Mouse (Mus musculus) forebrain, embryonic 12.5 days (tissue): ENCODE results near the gene Wdfy3. TPM values are rescaled to one million over a fixed set of nuclear protein-coding genes. Genes with fewer than 3 reads are reported as not detected.
"Not testable (repeated sequence)": the region's sequence is repeated elsewhere in the genome, so short reads cannot be mapped to it uniquely, and the experiment has no call there.

ENCODE experiments used
- ATAC-seq: fragments of 200-750 bp; cut with Nextera tagmentation; 2 replicates; pipeline ENCODE4 v1.8.0; 2017; ENCODE audit warnings: moderate TSS enrichment; ENCODE audit not compliant: low FRiP score
- H3K27ac ChIP-seq: fragments of 300-500 bp; sonication (generic); 2 replicates; pipeline ENCODE4 v1.5.1; 2016; ENCODE audit warnings: mild to moderate bottlenecking
- H3K27me3 ChIP-seq: fragments of 300-500 bp; sonication (generic); 2 replicates; pipeline ENCODE4 v1.6.1; 2016; ENCODE audit warnings: mild to moderate bottlenecking
- H3K36me3 ChIP-seq: fragments of 300-500 bp; sonication (generic); replicated peaks from 2 replicates; pipeline ENCODE4 v1.6.1; 2016; ENCODE audit warnings: mild to moderate bottlenecking
- H3K4me1 ChIP-seq: fragments of 300-500 bp; sonication (generic); 2 replicates; pipeline ENCODE4 v1.6.1; 2016
- H3K4me2 ChIP-seq: fragments of 300-500 bp; sonication (generic); 2 replicates; pipeline ENCODE4 v1.6.1; 2016; ENCODE audit warnings: mild to moderate bottlenecking, moderate library complexity
- H3K4me3 ChIP-seq: fragments of 300-500 bp; sonication (generic); replicated peaks from 2 replicates; pipeline ENCODE4 v1.5.1; 2016; ENCODE audit warnings: mild to moderate bottlenecking
- H3K9ac ChIP-seq: fragments of 300-500 bp; sonication (generic); 2 replicates; pipeline ENCODE4 v1.6.1; 2016; ENCODE audit warnings: mild to moderate bottlenecking
- H3K9me3 ChIP-seq: fragments of 300-500 bp; sonication (generic); 2 replicates; pipeline ENCODE4 v1.6.1; 2016
- WGBS: fragments of 180-500 bp; shearing (Covaris S2); methylation state at CpG from one replicate; pipeline ENCODE4 v1.1.7; 2016; 5-methylcytosine and 5-hydroxymethylcytosine counted together
- polyA plus RNA-seq: library from polyadenylated mRNA; unstranded; fragments of >200 nt; fragmentation: Nextera tagmentation; extraction: Ambion mirVana; gene quantifications from 2 replicates; pipeline ENCODE4 v1.2.1, GENCODE M21; 2016

The Wdfy3 gene
- 29.7 and 31.7 TPM in 2 replicates for polyA plus RNA-seq

DNA sequence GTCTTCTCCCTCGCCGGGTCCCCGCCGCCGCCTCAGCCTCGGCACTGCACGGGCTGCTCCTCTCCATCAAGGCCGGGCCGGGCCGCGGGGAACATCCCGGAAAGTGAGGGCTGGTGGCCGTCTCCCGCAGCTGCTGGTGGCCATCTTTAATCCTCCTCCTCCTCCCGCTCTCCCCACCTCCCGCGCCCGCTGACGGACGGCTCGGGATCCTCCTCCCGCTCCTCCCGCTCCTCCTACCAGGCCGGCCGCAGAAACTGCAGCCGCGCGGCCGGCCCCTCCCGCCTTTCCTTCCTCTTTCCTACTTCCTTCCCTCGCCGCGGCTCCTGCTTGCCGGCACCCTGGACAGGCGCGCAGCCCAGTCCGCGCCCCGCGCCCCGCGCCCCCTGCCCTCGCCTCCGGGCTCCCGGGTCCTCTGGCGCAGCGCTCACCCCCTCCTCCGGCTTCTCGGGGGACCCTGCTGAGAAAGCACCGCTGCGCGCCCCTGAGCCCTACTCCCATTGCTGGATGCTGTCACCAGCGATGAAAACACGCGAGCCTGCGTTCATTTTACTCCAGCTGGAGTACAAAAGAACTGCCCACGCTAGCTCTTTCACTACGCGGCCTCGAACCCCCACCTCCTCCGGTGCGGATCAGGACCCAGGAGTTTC is at the start of gene Wdfy3:
Wdfy3 (minus strand) TSS at position 155 of the 647 bp plus-strand sequence.
- peak within 1 kb of the TSS; percentile 69 for H3K4me2 ChIP-seq
- peak within 1 kb of the TSS; percentile 98 for H3K27ac ChIP-seq
- no peaks in the 10 kb centered on the region for H3K27me3 ChIP-seq
- H3K4me3 ChIP-seq, result peak within 1 kb of the TSS; percentile 93
- WGBS, result under 1% methylated on average over 47 of the region's 62 CpGs
- H3K9me3 ChIP-seq, result no peaks in the 10 kb centered on the region
- H3K9ac ChIP-seq, result peak within 1 kb of the TSS; percentile 99
- H3K4me1 ChIP-seq, result peaks cover 36% of the 10 kb centered on the region
- 0 out of 2 replicates have a peak, but pooled peaks cover 5% of the 10 kb centered on the region for H3K36me3 ChIP-seq
- peak; percentile 91 for ATAC-seq

DNA sequence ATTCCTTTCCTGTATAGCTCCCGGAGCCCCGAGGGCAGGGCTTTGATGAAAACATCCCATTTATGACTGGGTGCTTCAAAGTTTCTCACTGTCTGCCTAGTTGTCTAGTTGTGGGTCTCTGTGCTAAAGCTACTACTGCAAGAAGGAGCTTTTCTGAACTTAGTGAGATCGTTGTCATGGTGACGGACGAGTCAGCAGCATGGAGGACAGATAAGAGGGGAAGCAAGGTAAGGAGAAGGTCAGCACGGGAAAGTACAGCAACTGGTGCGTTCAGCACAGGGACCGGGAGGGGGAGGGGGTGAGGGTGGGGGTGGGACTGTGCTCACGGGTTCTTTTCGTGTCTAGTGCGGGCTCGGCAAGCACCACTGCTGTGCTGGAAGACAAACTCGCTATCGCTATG is 43.3 kb upstream of the Wdfy3 start:
- Histone ChIP-seq H3K9me3 (no peaks in the 10 kb centered on the region), H3K4me1 (peaks cover 10% of the 10 kb centered on the region), H3K36me3 (no peaks in the 10 kb centered on the region), H3K9ac (no peak overlapping the region), H3K27ac (no peak overlapping the region), H3K4me2 (no peak overlapping the region), H3K4me3 (no peak overlapping the region), H3K27me3 (0 out of 2 replicates have a peak, but pooled peaks cover 3% of the 10 kb centered on the region)
- 66% methylated on average over 14 of the region's 14 CpGs for WGBS
- no peak for ATAC-seq

GRCm38 (mm10) chr5:102112034-102112433 is 42.3 kb upstream of the Wdfy3 start:
- no peak overlapping the region for H3K4me3 ChIP-seq
- no peak for ATAC-seq
- H3K27ac ChIP-seq, result no peak overlapping the region
- 0 out of 2 replicates have a peak, but pooled peaks cover 3% of the 10 kb centered on the region for H3K27me3 ChIP-seq
- H3K9me3 ChIP-seq, result no peaks in the 10 kb centered on the region
- H3K4me1 ChIP-seq, result peaks cover 10% of the 10 kb centered on the region
- H3K36me3 ChIP-seq, result no peaks in the 10 kb centered on the region
- 74% methylated on average over 7 of the region's 7 CpGs for WGBS
- no peak overlapping the region for H3K9ac ChIP-seq
- H3K4me2 ChIP-seq, result no peak overlapping the region

GRCm38 (mm10) chr5:102110031-102110430 is 40.3 kb upstream of the Wdfy3 start:
- Histone ChIP-seq H3K4me2 (no peak overlapping the region), H3K9me3 (no peaks in the 10 kb centered on the region), H3K4me1 (peaks cover 10% of the 10 kb centered on the region), H3K27ac (no peak overlapping the region), H3K36me3 (no peaks in the 10 kb centered on the region), H3K9ac (no peak overlapping the region), H3K4me3 (no peak overlapping the region), H3K27me3 (0 out of 2 replicates have a peak, but pooled peaks cover 3% of the 10 kb centered on the region)
- ATAC-seq, result peak; percentile 81
- WGBS, result 70% methylated on average over 7 of the region's 7 CpGs

GRCm38 (mm10) chr5:102105919-102106318 is 36.2 kb upstream of the Wdfy3 start:
- no peak for ATAC-seq
- WGBS, result 68% methylated on average over 3 of the region's 3 CpGs

DNA sequence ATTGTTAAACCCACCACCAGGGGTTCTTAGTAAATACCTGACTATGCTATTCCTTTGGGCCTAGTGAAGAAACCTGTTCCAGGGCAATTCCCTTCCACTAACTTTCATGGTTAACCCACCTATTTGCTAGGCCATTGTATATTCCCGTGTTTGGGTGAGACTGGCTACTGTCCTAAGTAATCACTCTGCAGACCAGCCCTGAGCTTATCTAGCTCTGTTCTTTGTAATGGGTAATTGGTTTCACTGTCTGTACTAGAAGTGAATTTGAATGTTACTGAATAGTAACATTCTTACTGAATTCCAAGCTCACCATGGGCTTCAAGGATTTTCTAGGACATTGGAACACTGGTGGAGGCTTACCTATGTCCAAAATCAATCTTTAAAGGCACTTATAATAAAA is 32.1 kb upstream of the Wdfy3 start:
- not testable (repeated sequence) for H3K27ac ChIP-seq, H3K27me3 ChIP-seq, H3K4me2 ChIP-seq, H3K9me3 ChIP-seq, H3K4me3 ChIP-seq, ATAC-seq, H3K36me3 ChIP-seq, H3K9ac ChIP-seq
- 68% methylated on average over 1 of the region's 1 CpGs for WGBS
- peaks cover 15% of the 10 kb centered on the region for H3K4me1 ChIP-seq

More at GRCm38 (mm10) chr5:102105919-102106318, 36.2 kb upstream of the Wdfy3 start:
- H3K27ac ChIP-seq, result no peak overlapping the region
- H3K36me3 ChIP-seq, result no peaks in the 10 kb centered on the region
- no peaks in the 10 kb centered on the region for H3K9me3 ChIP-seq
- no peak overlapping the region for H3K9ac ChIP-seq
- H3K4me3 ChIP-seq, result no peak overlapping the region
- H3K4me1 ChIP-seq, result peaks cover 6% of the 10 kb centered on the region
- H3K4me2 ChIP-seq, result no peak overlapping the region
- no peaks in the 10 kb centered on the region for H3K27me3 ChIP-seq

DNA sequence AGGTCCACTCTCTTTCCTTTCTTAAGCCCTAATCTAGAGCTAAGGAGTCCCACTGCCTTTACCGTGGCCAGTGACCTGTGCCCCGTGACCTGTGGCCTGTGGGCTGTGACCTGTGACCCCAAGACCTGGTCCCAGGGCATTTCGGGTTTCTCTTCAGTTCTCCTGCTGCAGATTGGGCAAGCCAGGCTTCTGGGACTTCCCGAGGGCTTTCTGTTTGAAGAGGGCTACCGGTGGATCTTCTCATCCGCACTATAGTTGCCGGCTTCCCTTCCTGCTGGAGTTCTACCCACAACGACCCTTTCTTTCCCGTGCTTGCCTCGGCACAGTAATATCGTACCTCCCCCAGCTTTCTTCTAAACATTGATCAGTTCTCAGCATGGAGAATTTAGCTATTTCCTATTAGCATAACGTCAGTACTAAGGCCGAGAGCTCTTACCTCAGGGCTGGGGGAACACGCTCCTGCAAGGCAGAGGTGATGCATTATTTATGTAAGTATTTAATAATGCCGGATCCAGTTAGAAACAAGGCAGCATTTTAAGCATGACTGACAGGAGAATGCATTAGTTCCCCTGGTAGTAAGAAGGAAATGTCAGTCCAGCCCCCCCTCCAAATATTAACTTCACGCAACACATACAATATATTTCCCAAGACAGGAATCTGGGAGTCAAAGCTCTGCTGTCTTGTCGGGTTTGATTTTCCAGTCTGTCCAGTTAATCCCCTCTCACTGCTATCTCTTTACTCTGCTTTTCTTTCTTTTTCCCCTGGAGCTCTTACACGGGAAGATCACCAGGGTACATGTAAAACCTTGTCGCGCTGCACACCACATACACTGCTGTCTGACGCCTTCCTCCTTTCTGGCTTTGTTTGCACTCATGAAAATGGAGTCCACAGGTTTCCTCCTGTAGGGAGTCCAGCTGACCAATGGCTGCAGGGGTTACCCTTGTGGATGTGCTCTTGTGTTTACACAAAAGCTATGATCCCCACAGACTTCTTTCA is 30.8 kb upstream of the Wdfy3 start:
- 0 out of 2 replicates have a peak overlapping the region, but pooled peaks have one; percentile 13 for H3K27ac ChIP-seq
- ATAC-seq, result peak; percentile 55; the same call in 1 of the 2 replicates
- no peak overlapping the region for H3K9ac ChIP-seq
- no peak overlapping the region for H3K4me3 ChIP-seq
- H3K4me2 ChIP-seq, result no peak overlapping the region
- no peaks in the 10 kb centered on the region for H3K9me3 ChIP-seq
- peaks cover 15% of the 10 kb centered on the region for H3K4me1 ChIP-seq
- 74% methylated on average over 21 of the region's 21 CpGs for WGBS
- no peaks in the 10 kb centered on the region for H3K36me3 ChIP-seq
- H3K27me3 ChIP-seq, result no peaks in the 10 kb centered on the region

DNA sequence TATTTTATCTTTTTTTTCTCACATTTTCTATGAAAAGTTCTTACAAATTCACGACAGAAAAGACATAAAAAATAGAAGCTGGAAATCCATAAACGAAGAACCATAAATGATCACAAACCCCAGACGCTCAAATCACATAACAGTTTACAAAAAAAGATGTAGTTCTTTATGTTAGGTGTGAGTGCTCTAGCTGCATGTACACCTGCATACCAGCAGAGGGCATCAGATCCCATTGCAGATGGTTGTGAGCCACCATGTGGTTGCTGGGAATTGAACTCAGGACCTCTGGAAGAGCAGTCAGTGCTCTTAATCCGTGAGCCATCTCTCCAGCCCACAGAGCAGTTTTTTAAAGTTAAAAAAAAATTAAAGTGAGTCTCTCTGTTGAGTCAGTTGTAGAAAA is 25.9 kb upstream of the Wdfy3 start:
- Histone ChIP-seq H3K27ac (no peak overlapping the region), H3K4me3 (no peak overlapping the region), H3K36me3 (no peaks in the 10 kb centered on the region), H3K4me1 (peaks cover 6% of the 10 kb centered on the region; the same call in 1 of the 2 replicates), H3K4me2 (no peak overlapping the region), H3K9ac (no peak overlapping the region), H3K9me3 (no peaks in the 10 kb centered on the region), H3K27me3 (no peaks in the 10 kb centered on the region)
- 90% methylated on average over 4 of the region's 4 CpGs for WGBS
- ATAC-seq, result no peak

DNA sequence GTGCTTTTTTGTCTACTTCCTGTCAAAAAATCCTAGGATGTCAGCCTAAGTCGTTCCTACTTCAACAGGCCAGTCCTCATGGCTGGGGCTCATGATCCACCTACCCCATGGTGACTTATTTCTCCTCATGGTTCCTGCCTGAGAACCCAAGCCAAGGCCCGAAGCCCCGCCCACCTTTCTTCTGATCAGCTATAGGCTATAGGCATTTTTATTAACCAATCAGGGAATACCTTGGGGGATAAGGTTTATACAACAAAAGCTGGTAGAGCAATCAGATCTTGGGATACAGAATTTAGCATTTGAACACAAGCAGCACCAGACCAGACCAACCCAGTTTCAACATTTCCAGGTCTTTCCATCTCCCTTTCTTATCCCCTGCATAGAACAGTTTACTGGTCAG is 21.0 kb upstream of the Wdfy3 start:
- H3K4me2 ChIP-seq, result no peak overlapping the region
- no peak overlapping the region for H3K9ac ChIP-seq
- no peak overlapping the region for H3K27ac ChIP-seq
- no peak for ATAC-seq
- no peaks in the 10 kb centered on the region for H3K27me3 ChIP-seq
- H3K36me3 ChIP-seq, result no peaks in the 10 kb centered on the region
- no peaks in the 10 kb centered on the region for H3K9me3 ChIP-seq
- no peaks in the 10 kb centered on the region for H3K4me1 ChIP-seq
- H3K4me3 ChIP-seq, result no peak overlapping the region
- WGBS, result 79% methylated on average over 3 of the region's 3 CpGs

DNA sequence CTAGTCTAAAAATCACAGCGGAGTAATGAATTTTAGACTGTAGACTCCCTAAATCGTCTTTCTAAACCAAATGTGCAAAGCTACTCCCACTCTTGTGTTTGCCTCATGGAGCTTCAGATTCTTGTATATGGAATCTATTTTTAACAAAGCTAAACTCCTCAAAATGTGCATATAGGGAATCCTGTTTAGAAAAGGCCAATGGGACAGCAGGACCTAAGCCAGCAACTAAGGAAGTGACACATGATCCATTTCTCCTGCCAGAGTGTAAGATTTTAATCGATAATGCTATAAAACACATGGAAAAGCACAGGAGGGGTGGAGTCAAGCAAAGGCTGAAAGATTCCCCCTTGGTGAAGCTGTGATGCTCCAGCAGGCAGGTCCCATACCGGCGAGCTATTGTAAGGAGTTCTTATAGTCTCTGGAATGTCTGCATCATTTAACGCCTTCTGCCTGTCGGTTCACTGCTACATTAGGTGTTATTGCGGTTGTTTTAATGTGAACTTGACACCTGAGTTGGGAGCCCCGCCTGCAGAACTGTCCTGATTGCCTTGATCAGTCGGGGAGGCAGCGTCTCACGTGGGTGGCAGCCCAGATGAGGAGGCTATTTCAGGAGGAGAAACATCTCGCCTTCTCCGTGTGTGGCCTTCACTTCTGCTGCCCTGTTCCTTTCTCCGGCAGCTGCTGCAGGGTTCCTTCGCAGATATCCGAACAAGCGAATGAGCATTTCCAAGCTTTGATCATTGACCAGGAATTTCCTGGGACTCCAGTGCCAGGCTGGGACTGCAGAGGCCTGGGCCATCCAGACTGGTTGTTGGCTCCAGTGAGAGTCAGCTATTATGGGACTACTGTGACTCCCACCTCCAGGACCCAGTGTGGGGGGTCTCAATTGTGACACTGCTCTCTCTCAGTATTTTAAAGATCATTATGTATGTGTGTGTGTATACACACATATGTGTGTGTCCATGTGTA is 15.3 kb upstream of the Wdfy3 start:
- Histone ChIP-seq H3K9me3 (no peaks in the 10 kb centered on the region), H3K4me3 (no peak overlapping the region), H3K36me3 (no peaks in the 10 kb centered on the region), H3K27me3 (no peaks in the 10 kb centered on the region), H3K27ac (no peak overlapping the region), H3K4me2 (no peak overlapping the region), H3K9ac (no peak overlapping the region), H3K4me1 (no peaks in the 10 kb centered on the region)
- WGBS, result 67% methylated on average over 18 of the region's 18 CpGs
- ATAC-seq, result no peak

DNA sequence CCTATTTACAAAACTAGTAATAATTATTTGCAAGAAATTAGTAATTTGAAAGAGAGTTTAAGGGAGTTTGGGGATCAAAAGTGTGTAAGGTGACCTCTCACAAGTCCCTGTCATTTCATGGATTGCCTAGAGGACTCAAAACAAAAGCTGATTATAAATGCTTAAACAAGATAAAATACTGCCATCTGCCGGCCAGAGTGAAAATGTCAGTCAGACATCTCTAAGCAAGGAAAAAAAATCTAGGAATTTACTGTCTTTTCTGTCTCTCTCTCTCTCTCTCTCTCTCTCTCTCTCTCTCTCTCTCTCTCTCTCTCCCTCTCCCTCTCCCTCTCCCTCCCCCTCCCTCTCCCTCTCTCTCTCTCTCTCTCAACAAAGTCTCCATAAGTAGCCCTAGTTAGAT is 4.4 kb upstream of the Wdfy3 start:
- Histone ChIP-seq H3K9me3 (no peaks in the 10 kb centered on the region), H3K4me3 (no peak overlapping the region), H3K27ac (no peak overlapping the region), H3K36me3 (no peaks in the 10 kb centered on the region), H3K27me3 (no peaks in the 10 kb centered on the region), H3K9ac (no peak overlapping the region), H3K4me2 (no peak overlapping the region), H3K4me1 (peaks cover 18% of the 10 kb centered on the region)
- 5% methylated on average over 1 of the region's 1 CpGs for whole genome bisulfite sequencing
- no peak for ATAC-seq
